Mouse (Mus musculus) neural tube, embryonic 13.5 days (tissue): ENCODE data around the gene Foxo3. TPM values are rescaled to one million over a fixed set of nuclear protein-coding genes. Genes with fewer than 3 reads are reported as not detected.

ENCODE experiments used
- ATAC-seq: fragments of 200-750 bp; cut with Nextera tagmentation; 2 replicates; pipeline ENCODE4 v1.8.0; 2017; ENCODE audit warnings: low read depth, mild to moderate bottlenecking, moderate TSS enrichment, moderate library complexity
- H3K27ac ChIP-seq: fragments of 300-500 bp; sonication (generic); replicated peaks from 2 replicates; pipeline ENCODE4 v1.5.1; 2015; ENCODE audit warnings: moderate library complexity, mild to moderate bottlenecking, inconsistent platforms
- H3K27me3 ChIP-seq: fragments of 300-500 bp; sonication (generic); 2 replicates; pipeline ENCODE4 v1.6.1; 2015; ENCODE audit warnings: mild to moderate bottlenecking, inconsistent platforms
- H3K36me3 ChIP-seq: fragments of 300-500 bp; sonication (generic); 2 replicates; pipeline ENCODE4 v1.6.1; 2015; ENCODE audit warnings: mild to moderate bottlenecking, inconsistent platforms
- H3K4me1 ChIP-seq: fragments of 300-500 bp; sonication (generic); replicated peaks from 2 replicates; pipeline ENCODE4 v1.6.1; 2015; ENCODE audit warnings: inconsistent platforms
- H3K4me2 ChIP-seq: fragments of 300-500 bp; sonication (generic); 2 replicates; pipeline ENCODE4 v1.6.1; 2015; ENCODE audit warnings: inconsistent platforms, mild to moderate bottlenecking, moderate library complexity
- H3K4me3 ChIP-seq: fragments of 300-500 bp; sonication (generic); 2 replicates; pipeline ENCODE4 v1.5.1; 2015; ENCODE audit warnings: mild to moderate bottlenecking, inconsistent platforms
- H3K9ac ChIP-seq: fragments of 300-500 bp; sonication (generic); 2 replicates; pipeline ENCODE4 v1.6.1; 2015; ENCODE audit warnings: moderate library complexity, mild to moderate bottlenecking, inconsistent platforms
- H3K9me3 ChIP-seq: fragments of 300-500 bp; sonication (generic); 2 replicates; pipeline ENCODE4 v1.6.1; 2016; ENCODE audit warnings: inconsistent platforms
- WGBS: fragments of 180-500 bp; shearing (Covaris S2); methylation state at CpG from one replicate; pipeline ENCODE4 v1.1.7; 2015; 5-methylcytosine and 5-hydroxymethylcytosine counted together
- polyA plus RNA-seq: library from polyadenylated mRNA; unstranded; fragments of >200 nt; fragmentation: Nextera tagmentation; extraction: Ambion mirVana; gene quantifications from 2 replicates; pipeline ENCODE4 v1.2.1, GENCODE M21; 2015

The Foxo3 gene
- polyA plus RNA-seq, 1 experiment from 2014 or later = 4.2 TPM

GRCm38 (mm10) chr10:42189037-42189436 lies 87.5 kb downstream of the Foxo3 start:
- Histone ChIP-seq H3K36me3 (peaks cover 18% of the 10 kb centered on the region), H3K4me2 (no peak overlapping the region), H3K27me3 (no peaks in the 10 kb centered on the region), H3K27ac (no peak overlapping the region), H3K4me1 (peaks cover 19% of the 10 kb centered on the region), H3K9me3 (no peaks in the 10 kb centered on the region), H3K4me3 (no peak overlapping the region), H3K9ac (no peak overlapping the region)
- no peak for ATAC-seq
- 94% methylated on average over 8 of the region's 8 CpGs for WGBS

DNA sequence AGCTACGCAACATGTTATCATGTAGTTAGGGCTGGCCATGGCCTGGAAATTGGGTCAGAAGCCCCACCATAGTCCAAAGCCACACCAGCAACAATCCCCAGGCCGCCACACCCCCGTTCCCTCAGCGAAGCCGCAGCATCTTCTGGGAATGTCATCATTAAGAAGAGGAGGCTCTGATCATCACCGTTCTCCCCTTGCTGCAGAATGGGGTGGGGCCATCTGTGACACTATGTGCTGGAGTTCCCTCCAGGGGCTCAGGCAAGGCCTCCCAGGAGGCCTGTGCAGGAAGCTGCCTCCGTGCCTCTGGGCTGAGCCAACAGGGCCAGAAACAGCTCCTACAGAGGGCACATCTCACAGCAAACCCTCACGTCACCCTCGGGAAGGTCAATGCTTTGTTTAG lies 88.5 kb downstream of the Foxo3 start:
- Histone ChIP-seq H3K4me1 (peaks cover 19% of the 10 kb centered on the region), H3K9ac (no peak overlapping the region), H3K36me3 (peaks cover 26% of the 10 kb centered on the region), H3K4me2 (no peak overlapping the region), H3K27ac (no peak overlapping the region), H3K4me3 (no peak overlapping the region), H3K9me3 (no peaks in the 10 kb centered on the region), H3K27me3 (no peaks in the 10 kb centered on the region)
- 63% methylated on average over 9 of the region's 9 CpGs for WGBS
- no peak for ATAC-seq

DNA sequence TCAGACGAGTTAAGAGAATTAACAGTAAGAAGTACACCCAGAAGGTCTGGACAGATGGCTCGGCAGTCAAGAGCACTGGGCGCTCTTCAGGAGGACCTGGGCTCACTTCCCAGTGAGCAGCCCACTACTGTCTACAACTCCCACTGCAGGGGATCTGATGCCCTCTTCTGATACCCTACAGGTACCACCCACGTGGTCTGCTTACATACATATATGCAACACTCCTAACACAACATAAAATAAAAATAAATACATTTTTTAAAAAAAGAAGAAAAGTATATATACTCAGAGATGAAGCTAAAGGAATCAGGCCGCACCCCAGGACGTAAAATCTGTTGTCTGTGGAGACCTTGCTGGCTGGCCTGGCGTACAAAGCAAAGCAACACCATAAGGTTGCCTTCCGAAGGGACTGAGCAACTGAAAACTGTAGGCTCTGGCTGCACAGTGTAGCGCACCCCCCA lies 89.6 kb downstream of the Foxo3 start:
- H3K4me1 ChIP-seq = peaks cover 12% of the 10 kb centered on the region
- H3K4me2 ChIP-seq = no peak overlapping the region
- no peak for ATAC-seq
- no peak overlapping the region for H3K4me3 ChIP-seq
- H3K9me3 ChIP-seq = no peaks in the 10 kb centered on the region
- H3K9ac ChIP-seq = no peak overlapping the region
- 92% methylated on average over 9 of the region's 9 CpGs for WGBS
- peaks cover 28% of the 10 kb centered on the region for H3K36me3 ChIP-seq
- H3K27ac ChIP-seq = no peak overlapping the region
- H3K27me3 ChIP-seq = no peaks in the 10 kb centered on the region

- ATAC-seq = no peak
- H3K9ac ChIP-seq = no peak overlapping the region
- WGBS = 92% methylated on average over 8 of the region's 8 CpGs
- H3K27ac ChIP-seq = no peak overlapping the region
- no peaks in the 10 kb centered on the region for H3K27me3 ChIP-seq
- H3K4me3 ChIP-seq = no peak overlapping the region
- peaks cover 5% of the 10 kb centered on the region; the same call in 1 of the 2 replicates for H3K4me1 ChIP-seq
- no peaks in the 10 kb centered on the region for H3K9me3 ChIP-seq
- H3K36me3 ChIP-seq = peaks cover 21% of the 10 kb centered on the region
- no peak overlapping the region for H3K4me2 ChIP-seq
These were observed 96.2 kb downstream of the Foxo3 start for GRCm38 (mm10) chr10:42180333-42180732.

DNA sequence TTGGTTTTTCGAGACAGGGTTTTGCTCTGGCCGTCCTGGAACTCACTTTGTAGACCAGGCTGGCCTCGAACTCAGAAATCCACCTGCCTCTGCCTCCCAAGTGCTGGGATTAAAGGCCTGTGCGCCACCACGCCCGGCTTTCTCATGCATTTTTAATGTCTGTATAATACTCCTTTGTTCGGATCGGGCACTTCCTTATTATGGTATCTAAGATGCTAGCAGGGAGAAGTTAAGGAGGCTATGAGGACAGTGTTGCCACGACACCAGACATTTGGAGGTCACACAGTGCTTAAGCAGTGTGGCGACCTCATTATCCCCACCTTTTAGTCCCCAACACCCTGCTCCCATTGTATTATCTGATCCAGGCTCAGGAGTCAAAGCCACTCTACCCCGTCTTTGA lies 97.8 kb downstream of the Foxo3 start:
- ATAC-seq = no peak
- no peak overlapping the region for H3K9ac ChIP-seq
- no peak overlapping the region for H3K4me2 ChIP-seq
- no peak overlapping the region for H3K4me3 ChIP-seq
- 87% methylated on average over 11 of the region's 11 CpGs for WGBS
- H3K27ac ChIP-seq = no peak overlapping the region
- peaks cover 8% of the 10 kb centered on the region; the same call in 1 of the 2 replicates for H3K4me1 ChIP-seq
- H3K9me3 ChIP-seq = no peaks in the 10 kb centered on the region
- 0 out of 2 replicates have a peak, but pooled peaks cover 8% of the 10 kb centered on the region for H3K36me3 ChIP-seq
- no peaks in the 10 kb centered on the region for H3K27me3 ChIP-seq

GRCm38 (mm10) chr10:42177771-42178674 lies 98.5 kb downstream of the Foxo3 start:
- H3K4me2 ChIP-seq = no peak overlapping the region
- no peak for ATAC-seq
- H3K9ac ChIP-seq = no peak overlapping the region

GRCm38 (mm10) chr10:42174283-42174682 lies 102.3 kb downstream of the Foxo3 start:
- H3K9me3 ChIP-seq = no peaks in the 10 kb centered on the region
- no peak overlapping the region for H3K4me2 ChIP-seq
- H3K9ac ChIP-seq = no peak overlapping the region
- no peaks in the 10 kb centered on the region for H3K27me3 ChIP-seq
- H3K36me3 ChIP-seq = no peaks in the 10 kb centered on the region
- 0 out of 2 replicates have a peak, but pooled peaks cover 3% of the 10 kb centered on the region for H3K4me1 ChIP-seq
- 89% methylated on average over 5 of the region's 5 CpGs for WGBS
- ATAC-seq = no peak
- no peak overlapping the region for H3K4me3 ChIP-seq
- no peak overlapping the region for H3K27ac ChIP-seq

More at GRCm38 (mm10) chr10:42177771-42178674, 98.5 kb downstream of the Foxo3 start:
- Histone ChIP-seq H3K36me3 (0 out of 2 replicates have a peak, but pooled peaks cover under 1% of the 10 kb centered on the region), H3K27ac (no peak overlapping the region), H3K4me1 (peaks cover 8% of the 10 kb centered on the region; the same call in 1 of the 2 replicates), H3K9me3 (no peaks in the 10 kb centered on the region), H3K27me3 (no peaks in the 10 kb centered on the region), H3K4me3 (no peak overlapping the region)
- WGBS = 90% methylated on average over 16 of the region's 16 CpGs

- Histone ChIP-seq H3K9ac (no peak overlapping the region), H3K9me3 (no peaks in the 10 kb centered on the region), H3K36me3 (no peaks in the 10 kb centered on the region), H3K4me2 (no peak overlapping the region), H3K4me1 (0 out of 2 replicates have a peak, but pooled peaks cover 3% of the 10 kb centered on the region), H3K27me3 (no peaks in the 10 kb centered on the region), H3K4me3 (no peak overlapping the region), H3K27ac (no peak overlapping the region)
- WGBS = 38% methylated on average over 1 of the region's 1 CpGs
- ATAC-seq = no peak
These were observed 102.7 kb downstream of the Foxo3 start for GRCm38 (mm10) chr10:42173839-42174238.

DNA sequence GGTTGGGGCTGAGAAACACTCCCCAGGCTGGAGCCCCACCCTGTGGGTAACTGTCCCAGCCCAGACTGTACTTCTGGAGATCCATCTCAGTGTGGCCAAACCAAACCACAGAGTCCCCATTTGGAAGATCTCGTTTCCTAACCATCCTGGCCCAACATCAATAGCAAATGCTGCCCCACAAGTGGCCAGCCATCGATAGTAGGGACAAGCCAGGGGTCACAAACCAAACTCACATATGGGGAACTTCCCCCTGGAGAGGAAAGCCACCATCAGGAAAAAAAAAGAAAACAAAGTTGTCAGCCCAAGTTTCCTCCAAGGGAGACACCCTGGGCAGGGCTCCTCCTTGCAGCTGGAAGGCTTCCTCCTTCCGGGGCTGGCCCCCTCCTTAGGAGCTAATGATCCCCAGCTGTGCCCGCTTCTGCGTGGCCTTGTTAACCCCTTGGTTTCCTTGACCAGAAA lies 105.6 kb downstream of the Foxo3 start:
- Histone ChIP-seq H3K9ac (no peak overlapping the region), H3K4me3 (no peak overlapping the region), H3K4me1 (0 out of 2 replicates have a peak, but pooled peaks cover 3% of the 10 kb centered on the region), H3K36me3 (no peaks in the 10 kb centered on the region), H3K27ac (no peak overlapping the region), H3K9me3 (no peaks in the 10 kb centered on the region), H3K4me2 (no peak overlapping the region), H3K27me3 (no peaks in the 10 kb centered on the region)
- ATAC-seq = no peak
- WGBS = 11% methylated on average over 5 of the region's 5 CpGs

GRCm38 (mm10) chr10:42170201-42170600 lies 106.4 kb downstream of the Foxo3 start:
- H3K9me3 ChIP-seq = no peaks in the 10 kb centered on the region
- ATAC-seq = no peak
- no peak overlapping the region for H3K27ac ChIP-seq
- H3K27me3 ChIP-seq = no peaks in the 10 kb centered on the region
- WGBS = 63% methylated on average over 5 of the region's 5 CpGs
- no peaks in the 10 kb centered on the region for H3K36me3 ChIP-seq
- no peak overlapping the region for H3K9ac ChIP-seq
- no peak overlapping the region for H3K4me2 ChIP-seq
- H3K4me1 ChIP-seq = 0 out of 2 replicates have a peak, but pooled peaks cover 3% of the 10 kb centered on the region
- no peak overlapping the region for H3K4me3 ChIP-seq

DNA sequence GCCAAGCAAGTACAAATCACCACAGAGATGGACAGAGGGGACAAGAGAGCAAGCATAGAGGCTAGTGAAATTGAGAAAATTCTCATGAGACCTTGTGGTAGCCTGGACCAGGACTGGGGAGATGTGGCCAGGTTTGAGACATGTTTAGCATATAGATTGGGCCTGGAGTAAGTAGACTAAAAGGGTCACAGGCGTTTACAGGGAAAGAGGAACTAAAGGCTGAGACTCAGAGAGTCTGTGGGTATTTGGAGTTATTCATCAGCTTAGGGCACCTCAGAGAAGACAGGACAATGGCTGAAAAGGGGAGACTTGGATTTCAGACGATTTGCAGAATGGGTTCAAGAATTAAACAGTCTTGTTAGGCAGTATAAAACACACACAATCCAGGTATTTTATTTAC lies 121.8 kb downstream of the Foxo3 start:
- Histone ChIP-seq H3K36me3 (no peaks in the 10 kb centered on the region), H3K27ac (no peak overlapping the region), H3K4me1 (peaks cover 9% of the 10 kb centered on the region; the same call in 1 of the 2 replicates), H3K4me2 (no peak overlapping the region), H3K9ac (no peak overlapping the region), H3K27me3 (no peaks in the 10 kb centered on the region), H3K4me3 (no peak overlapping the region), H3K9me3 (peaks cover 17% of the 10 kb centered on the region)
- ATAC-seq = no peak
- WGBS = 73% methylated on average over 2 of the region's 2 CpGs

- no peak for ATAC-seq
- H3K4me3 ChIP-seq = no peak overlapping the region
- peaks cover 9% of the 10 kb centered on the region; the same call in 1 of the 2 replicates for H3K4me1 ChIP-seq
- H3K27ac ChIP-seq = no peak overlapping the region
- no peaks in the 10 kb centered on the region for H3K36me3 ChIP-seq
- H3K4me2 ChIP-seq = no peak overlapping the region
- H3K27me3 ChIP-seq = no peaks in the 10 kb centered on the region
- H3K9ac ChIP-seq = no peak overlapping the region
- H3K9me3 ChIP-seq = peaks cover 7% of the 10 kb centered on the region
- WGBS = 49% methylated on average over 14 of the region's 14 CpGs
These were observed 123.9 kb downstream of the Foxo3 start for GRCm38 (mm10) chr10:42152426-42153205.
